Mouse (Mus musculus) right cerebral cortex, postnatal 14 days (tissue): ENCODE data around the gene Fads3.
A peak's percentile ranks its signal among the peaks of the same experiment; 100 is the strongest.

Experiments
- DNase-seq: peaks from one replicate; pipeline ENCODE4 v3.0.0; 2022

The Fads3 gene

DNA sequence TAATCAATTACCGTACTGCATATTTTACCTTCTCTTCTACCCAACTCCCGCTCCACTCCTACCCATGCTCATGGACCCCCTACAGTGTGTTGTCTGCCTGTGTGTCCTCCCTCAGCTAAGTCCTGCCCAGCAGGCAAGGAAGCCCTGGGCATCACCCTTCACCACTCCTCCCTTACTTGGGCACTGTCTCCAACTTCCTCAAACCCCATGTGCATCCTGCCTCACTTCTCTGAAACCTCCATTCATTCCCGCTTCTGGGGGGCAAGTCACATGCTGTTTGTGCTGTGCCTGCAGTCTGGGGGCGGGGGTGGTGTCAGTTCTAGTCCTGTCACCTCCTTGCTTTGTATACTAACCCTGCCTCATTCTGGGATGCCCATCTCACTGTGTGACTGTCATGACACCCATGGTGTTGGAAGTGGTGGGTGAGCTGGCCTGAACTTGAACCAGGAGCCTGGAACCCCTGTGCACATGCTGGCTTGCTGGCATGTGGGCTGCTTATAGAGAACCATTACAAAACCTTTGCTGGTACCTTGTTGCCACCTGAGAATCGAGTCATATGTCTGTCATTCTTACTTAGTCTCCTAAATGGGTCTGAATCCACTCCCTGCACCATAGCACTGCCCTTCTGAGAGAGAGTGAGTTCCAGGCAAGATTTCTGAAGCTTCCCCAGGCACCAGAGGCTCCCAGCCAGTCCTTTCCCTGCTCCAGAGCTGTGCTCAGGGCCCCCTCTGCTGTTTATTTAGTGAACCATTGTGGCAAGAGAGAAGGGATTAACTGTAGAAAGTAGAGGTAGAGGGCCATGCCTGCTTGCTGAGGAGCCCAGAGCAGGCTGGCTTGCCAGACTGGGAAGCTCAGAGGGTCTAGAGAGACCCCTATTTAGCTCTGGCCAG, 18.7 kb upstream of the Fads3 start:
- peak; percentile 53 for DNase-seq

- DNase-seq = no peak
Observed at GRCm38 (mm10) chr19:10023304-10023758, 18.0 kb upstream of the Fads3 start.

DNA sequence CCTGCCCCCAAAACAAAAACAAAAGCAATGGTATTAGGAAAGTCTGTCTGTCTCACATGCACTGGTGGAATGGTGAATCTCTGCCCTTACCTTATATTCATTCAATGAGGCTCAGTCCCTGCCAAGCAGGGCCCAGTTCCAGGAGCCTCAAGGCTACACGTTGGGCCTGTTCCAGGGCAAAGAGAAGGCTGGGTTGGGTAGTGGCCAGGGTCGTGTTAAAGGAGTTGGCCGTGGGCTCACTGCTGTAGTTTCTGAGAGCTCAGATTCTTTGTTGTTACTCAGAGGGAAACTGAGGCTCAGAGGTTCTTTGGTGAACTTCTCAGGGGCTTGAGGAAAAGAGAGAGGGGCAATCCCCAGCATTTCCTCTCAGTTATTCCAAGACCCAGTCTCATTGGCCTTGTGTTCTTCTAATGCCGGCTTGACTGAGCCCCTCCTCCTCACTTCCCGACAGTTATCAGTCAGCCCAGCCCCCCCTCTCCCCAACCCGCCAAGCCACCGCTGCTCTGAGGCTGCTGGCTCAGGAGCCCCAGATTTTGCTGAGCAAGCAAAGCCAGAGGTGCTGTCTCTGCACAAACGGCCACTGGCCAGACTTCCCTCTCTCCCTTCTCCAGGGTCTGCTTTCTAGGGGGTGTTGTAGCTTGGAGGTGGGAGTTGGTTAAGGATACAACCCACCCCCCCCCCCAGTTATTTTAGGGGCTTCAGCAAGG, 16.0 kb upstream of the Fads3 start:
- DNase-seq = peak; percentile 43

DNA sequence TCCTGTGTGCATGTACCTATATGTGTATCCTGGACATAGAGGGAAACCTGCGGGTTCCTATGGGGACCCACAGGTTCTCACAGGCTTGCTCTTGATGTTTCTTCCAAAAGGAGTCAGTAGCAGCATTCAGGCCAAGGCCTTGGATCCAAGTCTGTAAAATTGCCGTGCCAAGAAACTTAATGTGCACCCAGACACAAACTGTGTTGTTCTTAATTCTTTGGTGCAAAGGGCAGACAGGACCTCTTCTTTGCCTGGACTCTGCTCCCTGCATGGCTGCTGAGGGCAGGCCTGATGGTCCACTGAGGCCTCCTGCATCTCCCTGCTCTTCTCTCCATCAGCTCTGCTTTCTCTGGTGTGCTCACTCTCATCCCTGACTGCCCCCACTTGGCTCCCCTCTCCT, 11.6 kb upstream of the Fads3 start:
- no peak for DNase-seq

GRCm38 (mm10) chr19:10033211-10033973, 8.0 kb upstream of the Fads3 start:
- DNase-seq = peak; percentile 54

DNA sequence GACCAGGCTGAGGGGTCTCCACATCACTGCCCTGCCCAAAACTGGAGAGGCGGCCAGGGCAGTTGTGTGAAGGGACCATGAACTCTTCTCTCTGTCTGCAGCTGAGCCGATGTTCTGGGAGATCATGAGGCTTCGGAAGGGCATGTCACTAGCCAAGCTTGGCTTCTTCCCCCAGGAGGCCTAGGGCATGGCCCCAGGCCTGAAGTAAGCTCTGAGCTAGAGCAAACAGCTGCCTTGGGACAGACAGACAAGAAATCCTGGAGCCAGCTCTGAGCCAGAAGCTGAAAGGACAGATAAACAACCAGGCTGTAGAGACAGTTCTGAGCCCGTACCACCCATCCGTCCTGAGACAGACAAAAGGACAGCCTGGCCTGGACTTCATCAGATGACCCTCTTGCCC, 7.0 kb upstream of the Fads3 start:
- no peak for DNase-seq

- DNase-seq = peak; percentile 83
Observed at GRCm38 (mm10) chr19:10034785-10035447, 6.5 kb upstream of the Fads3 start.

GRCm38 (mm10) chr19:10037534-10037933, 3.8 kb upstream of the Fads3 start:
- DNase-seq = no peak

- DNase-seq = no peak
Observed at GRCm38 (mm10) chr19:10038364-10038763, 3.0 kb upstream of the Fads3 start.

DNA sequence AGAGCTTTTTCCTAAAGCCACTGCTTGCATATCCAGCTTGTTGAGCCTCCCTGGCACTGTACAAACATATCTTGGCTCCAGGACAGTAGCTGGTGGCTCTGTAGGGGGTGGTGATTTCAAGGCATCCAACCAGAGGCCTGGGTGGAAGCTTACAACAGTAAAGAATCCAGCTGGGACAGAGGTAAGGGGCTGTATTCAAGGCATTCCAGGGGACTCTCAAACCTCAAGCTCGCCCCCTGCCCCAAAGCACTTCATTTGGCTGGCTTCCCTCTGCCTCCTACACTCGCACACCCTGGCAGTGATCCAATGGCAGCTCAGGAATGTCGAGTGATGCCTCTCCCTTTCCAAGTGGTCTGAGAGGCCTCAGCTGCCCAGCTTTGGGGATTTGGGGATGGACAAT, 2.5 kb upstream of the Fads3 start:
- no peak for DNase-seq

GRCm38 (mm10) chr19:10039615-10040014, 1.8 kb upstream of the Fads3 start:
- DNase-seq = no peak

DNA sequence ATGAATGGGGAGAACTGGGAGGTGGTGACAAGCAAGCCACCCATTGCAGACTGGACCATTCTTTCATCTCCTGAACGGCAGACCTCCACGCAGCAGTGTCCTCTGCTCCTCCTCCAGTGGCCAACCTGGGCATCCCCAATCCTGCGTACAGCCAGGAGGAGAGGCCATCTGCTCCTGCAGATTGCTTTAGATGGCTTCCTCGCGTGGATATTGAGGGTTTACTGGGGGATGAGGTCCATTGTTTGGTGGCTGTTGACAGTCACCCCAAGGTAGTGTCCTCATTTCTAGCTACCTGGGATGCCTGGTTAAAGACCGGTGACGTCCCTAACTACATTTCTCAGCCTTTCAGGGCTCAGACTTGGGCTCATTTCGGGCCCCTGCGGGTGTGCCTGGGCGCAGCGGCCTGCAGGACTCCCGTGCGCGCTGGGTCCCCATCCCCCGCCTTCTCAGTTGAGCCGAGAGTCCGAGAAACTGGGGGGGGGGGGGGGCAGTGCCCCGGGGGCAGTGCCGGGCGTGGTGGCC, 442 bp upstream of the Fads3 start:
- DNase-seq = no peak

GRCm38 (mm10) chr19:10042232-10042631, 863 bp downstream of the Fads3 start:
- DNase-seq = no peak

GRCm38 (mm10) chr19:10042816-10043215, 1.4 kb downstream of the Fads3 start:
- no peak for DNase-seq

DNA sequence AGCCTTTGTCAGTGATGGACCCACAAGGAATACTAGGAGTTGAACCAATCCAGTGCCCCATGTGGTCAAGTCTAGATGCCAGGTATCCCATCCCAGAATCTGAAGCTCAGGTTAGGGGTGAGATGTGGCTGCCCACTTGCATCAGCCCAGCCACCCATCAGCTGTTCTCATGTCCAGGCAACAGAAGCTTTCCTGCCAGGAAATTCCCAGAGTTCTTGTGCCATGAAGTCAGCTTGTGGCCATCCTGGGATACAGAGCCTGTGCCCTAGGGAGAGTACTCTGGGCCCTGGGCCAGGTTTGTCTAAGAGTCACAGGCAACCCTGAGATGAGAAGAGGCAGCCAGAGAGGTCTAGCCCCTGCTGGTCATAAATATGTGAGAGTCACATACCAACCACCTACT, 2.3 kb downstream of the Fads3 start:
- no peak for DNase-seq

DNA sequence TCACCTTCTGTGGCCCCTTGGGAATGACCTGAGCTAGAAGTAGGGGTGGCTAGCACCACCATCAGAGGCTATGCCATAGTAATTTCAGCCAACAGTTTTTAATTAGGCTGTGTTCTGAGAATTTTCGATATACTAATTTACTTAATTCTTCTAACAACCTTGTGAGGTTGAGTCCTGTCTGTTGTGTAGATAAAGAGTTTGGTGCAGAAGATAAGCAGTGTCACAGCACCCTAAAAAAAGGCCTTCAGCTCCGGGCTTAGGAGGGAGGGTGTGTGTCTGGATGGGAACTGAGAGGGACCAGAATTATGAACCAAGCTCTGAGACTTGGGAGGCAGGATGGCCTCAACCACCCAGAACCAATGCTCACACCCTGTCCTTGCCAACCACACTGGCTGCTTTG, 4.3 kb downstream of the Fads3 start:
- no peak for DNase-seq

DNA sequence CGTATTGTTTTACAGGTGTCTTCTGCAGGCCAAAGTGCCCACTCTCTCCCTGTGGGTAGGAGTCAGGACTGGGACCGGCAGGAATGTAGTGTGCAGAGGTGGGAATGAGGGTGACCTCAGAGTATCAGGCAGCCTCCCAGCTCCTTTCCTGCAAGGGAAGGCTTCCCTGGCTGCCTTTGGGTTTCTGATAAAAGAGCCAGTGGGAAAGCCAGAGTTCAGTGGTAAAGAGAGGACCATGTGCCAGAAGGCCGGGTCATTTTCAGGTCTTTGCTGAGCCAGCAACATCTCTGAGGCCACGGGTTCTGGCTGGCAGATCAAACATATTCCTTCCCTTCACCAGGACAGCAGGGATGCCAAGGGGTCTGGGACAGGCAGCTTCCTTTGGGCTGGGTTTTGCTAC, 5.0 kb downstream of the Fads3 start:
- no peak for DNase-seq

DNA sequence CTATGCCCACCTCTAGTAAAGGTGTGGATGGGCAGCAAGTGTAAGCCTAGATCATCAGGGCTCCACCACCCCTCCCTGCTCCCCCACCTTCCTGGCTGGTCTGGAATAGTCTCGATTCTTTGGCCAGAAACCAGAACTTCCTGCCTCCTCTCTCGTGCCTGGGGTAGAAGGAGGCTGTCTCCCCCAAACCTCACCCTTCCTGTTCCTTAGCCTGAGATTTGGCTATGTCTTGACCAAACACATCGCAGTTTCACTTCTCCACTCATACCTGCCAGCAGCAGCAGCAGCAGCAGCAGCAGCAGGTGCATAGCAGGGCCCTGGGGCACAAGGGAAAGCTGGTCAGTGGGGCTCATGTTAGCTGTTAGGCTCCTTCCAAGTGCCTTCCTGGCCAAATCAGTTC, 5.6 kb downstream of the Fads3 start:
- no peak for DNase-seq

GRCm38 (mm10) chr19:10049533-10049932, 8.2 kb downstream of the Fads3 start:
- DNase-seq = no peak

GRCm38 (mm10) chr19:10050438-10050837, 9.1 kb downstream of the Fads3 start:
- DNase-seq = no peak

DNA sequence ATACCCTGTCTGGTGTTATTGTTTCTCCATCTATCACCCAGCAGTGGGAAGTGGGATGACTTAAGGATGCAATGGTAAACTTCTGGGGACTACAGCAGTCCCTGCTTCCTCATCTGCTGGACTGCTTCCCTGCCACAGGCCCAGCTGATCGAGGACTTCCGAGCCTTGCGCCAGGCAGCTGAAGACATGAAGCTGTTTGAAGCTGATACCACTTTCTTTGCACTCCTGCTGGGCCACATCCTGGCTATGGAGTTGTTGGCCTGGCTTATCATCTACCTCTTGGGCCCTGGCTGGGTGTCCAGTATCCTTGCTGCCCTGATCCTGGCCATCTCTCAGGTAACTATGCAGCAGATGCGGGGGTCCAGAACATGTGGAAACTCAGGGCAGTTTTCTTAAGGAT, 11.3 kb downstream of the Fads3 start:
- no peak for DNase-seq

- no peak for DNase-seq
Observed at GRCm38 (mm10) chr19:10053692-10054260, 12.4 kb downstream of the Fads3 start.
